Mouse (Mus musculus): ENCODE data around the gene Zbtb2. TPM values are rescaled to one million over a fixed set of nuclear protein-coding genes. Genes with fewer than 3 reads are reported as not detected.

Zbtb2 gene
- total and polyA plus RNA-seq, 3 experiments: 8.6 to 12.7 TPM; not detected in 1

DNA sequence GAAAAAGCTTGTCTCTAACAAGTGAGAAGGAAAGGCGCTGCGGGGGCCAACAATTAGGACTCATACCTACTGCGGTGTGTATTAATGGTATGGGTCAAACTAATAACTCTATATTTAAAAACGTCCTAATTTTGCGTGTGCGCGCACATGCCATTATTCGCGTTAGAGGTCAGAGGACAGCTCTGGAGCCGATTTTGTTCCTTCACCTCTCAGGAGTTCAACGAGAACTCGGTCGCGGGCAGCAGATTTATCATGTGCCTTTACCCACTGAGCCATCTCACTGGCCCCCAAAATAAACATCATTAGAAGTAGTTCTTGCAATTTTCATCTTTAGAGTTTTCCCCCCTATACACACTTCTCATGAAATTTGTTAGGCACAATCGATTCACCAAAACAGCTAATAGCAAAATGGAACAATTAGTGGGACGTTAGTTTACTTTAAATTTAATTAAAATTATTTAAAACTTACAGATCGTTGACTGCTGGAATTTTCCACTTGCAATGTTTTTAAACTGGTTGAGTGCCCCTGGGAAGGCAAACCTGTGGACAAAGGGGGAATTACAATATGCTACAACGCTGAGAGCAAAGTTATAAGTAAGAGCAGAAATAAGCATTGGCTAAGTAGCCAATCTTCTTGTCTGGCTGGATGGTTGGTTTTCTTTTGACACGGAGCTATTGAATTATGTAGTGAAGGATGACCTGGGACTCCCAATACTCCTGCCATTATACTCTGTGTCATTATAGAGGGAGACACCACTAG is 45.3 kb upstream of the Zbtb2 start:
- Histone ChIP-seq H3K9ac (ENCODE audit: control insufficient read depth, low read depth, low read length, poor library complexity, severe bottlenecking) (peak overlapping the region; percentile 91), H3K9me3 (replicated peaks; ENCODE audit: insufficient read depth, low read length) (no peaks in the 10 kb centered on the region), H3K79me2 (ENCODE audit: control insufficient read depth, insufficient read depth, low read length, poor library complexity) (peaks cover 38% of the 10 kb centered on the region), H3K27ac (ENCODE audit: control insufficient read depth, low read depth, low read length) (peak overlapping the region; percentile 99), H3K4me1 (ENCODE audit: control insufficient read depth in 1 of 2, insufficient read depth in 2 of 2, low read length in 2 of 2) (peaks cover 5 to 23% of the 10 kb centered on the region in 2 experiments; a peak in 3 of 4 replicates), H3K27me3 (ENCODE audit: control insufficient read depth in 1 of 2, insufficient read depth in 2 of 2, low read length in 2 of 2) (no peaks in the 10 kb centered on the region), H3K36me3 (ENCODE audit: control insufficient read depth in 1 of 2, insufficient read depth in 2 of 2, low read length in 2 of 2) (peaks cover 1 to 18% of the 10 kb centered on the region in 2 experiments), H3K4me3 (ENCODE audit: control insufficient read depth in 1 of 2, insufficient read depth in 1 of 2, low read depth in 2 of 2, low read length in 2 of 2) (peak overlapping the region; percentile 68 to 74)
- peak; percentile 66 for DNase-seq (ENCODE audit: low read depth, low spot score)
- no peak for TF ChIP-seq JUND (IDR thresholded peaks at IDR 0.05; ENCODE audit: low read depth, low read length)
- no peak for TF ChIP-seq ZKSCAN1 (IDR thresholded peaks at IDR 0.05; ENCODE audit: low read depth, low read length)
- no peak for TF ChIP-seq TBP (IDR thresholded peaks at IDR 0.05; ENCODE audit: low read depth, low read length)
- no peak for TF ChIP-seq EP300 (IDR thresholded peaks at IDR 0.05; ENCODE audit: low read depth in 1 of 2, low read length in 2 of 2)
- TF ChIP-seq MAZ (IDR thresholded peaks at IDR 0.05; ENCODE audit: low read depth, low read length): no peak
- no peak for TF ChIP-seq TAL1 (IDR thresholded peaks at IDR 0.05; ENCODE audit: low read length)
- no peak for TF ChIP-seq MEF2A (IDR thresholded peaks at IDR 0.05; ENCODE audit: extremely low read depth, insufficient replicate concordance, low read depth, low read length, poor library complexity, severe bottlenecking)
- TF ChIP-seq UBTF (IDR thresholded peaks at IDR 0.05; ENCODE audit: borderline replicate concordance, insufficient read depth, low read depth, low read length): no peak
- TF ChIP-seq RAD21 (IDR thresholded peaks at IDR 0.05; ENCODE audit: low read depth, low read length): no peak
- no peak for TF ChIP-seq NELFE (IDR thresholded peaks at IDR 0.05; ENCODE audit: low read depth, low read length)
- TF ChIP-seq POLR2AphosphoS5 (IDR thresholded peaks at IDR 0.05; ENCODE audit: borderline replicate concordance, low read depth, low read length): no peak
- TF ChIP-seq MAFK (IDR thresholded peaks at IDR 0.05; ENCODE audit: borderline replicate concordance, low read depth, low read length): no peak
- TF ChIP-seq SMC3 (IDR thresholded peaks at IDR 0.05; ENCODE audit: low read depth, low read length): no peak
- TF ChIP-seq RCOR1 (IDR thresholded peaks at IDR 0.05; ENCODE audit: low read depth, low read length): no peak
- TF ChIP-seq BHLHE40 (IDR thresholded peaks at IDR 0.05; ENCODE audit: borderline replicate concordance, low read depth, low read length): no peak
- 0 out of 2 replicates have a peak, but pooled peaks have one; percentile 42 for TF ChIP-seq ZNF384 (IDR thresholded peaks at IDR 0.05; ENCODE audit: low read depth, low read length)
- peak; percentile 80; the same call in 1 of the 2 replicates for TF ChIP-seq CHD1 (IDR thresholded peaks at IDR 0.05; ENCODE audit: low read depth, low read length)
- no peak for TF ChIP-seq SIN3A (IDR thresholded peaks at IDR 0.05; ENCODE audit: low read length)
- TF ChIP-seq ZMIZ1 (IDR thresholded peaks at IDR 0.05; ENCODE audit: low read depth, low read length): no peak
- no peak for TF ChIP-seq POLR2AphosphoS2 (IDR thresholded peaks at IDR 0.05; ENCODE audit: low read length)
- TF ChIP-seq MYC (IDR thresholded peaks at IDR 0.05; ENCODE audit: low read depth, low read length): peak; percentile 16; the same call in 1 of the 2 replicates
- TF ChIP-seq GABPA (IDR thresholded peaks at IDR 0.05; ENCODE audit: low read depth, low read length): no peak
- no peak for TF ChIP-seq ELF1 (IDR thresholded peaks at IDR 0.05; ENCODE audit: low read depth, low read length)
- TF ChIP-seq KAT2A (conservative IDR thresholded peaks at IDR 0.05; ENCODE audit: low read depth, low read length): no peak
- TF ChIP-seq MAX (IDR thresholded peaks at IDR 0.05; ENCODE audit: low read length): no peak
- peak in 1 of 3 experiments; percentile 34; a peak in 2 of 6 replicates for TF ChIP-seq CTCF (IDR thresholded peaks at IDR 0.05 in 2 of 3, conservative IDR thresholded peaks at IDR 0.05 in 1 of 3; ENCODE audit: control insufficient read depth in 1 of 3, insufficient read depth in 1 of 3, low read depth in 2 of 3, low read length in 3 of 3, poor library complexity in 1 of 3, severe bottlenecking in 1 of 3)

Data from MEL (cell line).